In the genomic region with DNA sequence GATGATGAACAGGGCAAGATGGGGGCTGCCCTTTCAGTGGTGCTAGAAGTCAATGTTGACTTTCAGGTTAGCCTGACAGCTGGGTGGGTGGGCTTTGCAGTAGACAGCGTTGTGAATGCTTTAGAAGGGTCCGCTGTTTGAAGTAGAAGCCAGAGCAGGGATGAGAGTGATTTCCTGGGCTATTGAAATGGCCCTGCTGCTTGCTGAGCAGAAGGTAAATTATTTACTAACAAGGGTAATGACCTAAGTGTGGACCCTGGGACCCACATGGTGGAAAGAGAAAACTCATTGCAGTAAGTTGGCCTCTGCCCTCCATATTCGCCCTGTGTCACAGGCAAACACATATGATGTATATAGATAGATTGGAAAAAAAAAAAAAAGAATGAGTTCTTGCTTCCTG, we compare ENCODE assay signal across 11 mouse cellular contexts. TPM values are rescaled to one million over a fixed set of nuclear protein-coding genes. Genes with fewer than 3 reads are reported as not detected.
A peak's percentile ranks its signal among the peaks of the same experiment; 100 is the strongest.
DNase-seq lines count a peak whose midpoint lies in the region; ATAC-seq and TF ChIP-seq lines count a peak whose summit lies in the region.
"Had no signal": no experiment of that assay in that cellular context is flagged by ENCODE, and none has a peak within 500 bp of the region (broad histone marks: within the 10 kb centered on the region; RNA-seq: fewer than 3 reads in every experiment).

No protein-coding gene starts in this region.

- H3K4me2 ChIP-seq in heart, embryonic 14.5 days (ENCODE audit: low read length), result 0 out of 2 replicates have a peak overlapping the region, but pooled peaks have one; percentile 82
- peak overlapping the region; percentile 64 for H3K4me2 ChIP-seq in hindbrain, embryonic 13.5 days
- peak overlapping the region; percentile 6 for H3K4me2 ChIP-seq in liver, embryonic 12.5 days
- peak overlapping the region; percentile 90 for H3K4me2 ChIP-seq in neural tube, embryonic 14.5 days (ENCODE audit: low read depth, low read length)

- intact Hi-C loops in heart, postnatal 14 days (cut with DNase I), result no loop called here
- intact Hi-C loops in left cerebral cortex, adult 2 months (cut with DNase I), result no loop called here

- 88% methylated on average over 3 of the region's 3 CpGs for WGBS in heart, embryonic 14.5 days
- 55% methylated on average over 3 of the region's 3 CpGs for WGBS in hindbrain, embryonic 13.5 days
- 81% methylated on average over 3 of the region's 3 CpGs for WGBS in liver, embryonic 12.5 days (ENCODE audit: insufficient replicate concordance)
- WGBS in neural tube, embryonic 14.5 days, result 43% methylated on average over 3 of the region's 3 CpGs

- no peak for ATAC-seq in heart, embryonic 14.5 days (ENCODE audit: insufficient number of reproducible peaks, insufficient read depth, low FRiP score, low read depth)
- ATAC-seq in hindbrain, embryonic 13.5 days (ENCODE audit: low FRiP score), result no peak
- ATAC-seq in liver, embryonic 12.5 days, result no peak
- ATAC-seq in neural tube, embryonic 14.5 days (ENCODE audit: low read depth), result no peak

- peaks cover 37% of the 10 kb centered on the region for H3K36me3 ChIP-seq in heart, embryonic 14.5 days (ENCODE audit: control insufficient read depth, insufficient read depth, low read length)
- H3K36me3 ChIP-seq in hindbrain, embryonic 13.5 days, result peaks cover 40% of the 10 kb centered on the region
- peaks cover 25% of the 10 kb centered on the region for H3K36me3 ChIP-seq in liver, embryonic 12.5 days
- peaks cover 25% of the 10 kb centered on the region for H3K36me3 ChIP-seq in neural tube, embryonic 14.5 days (ENCODE audit: control insufficient read depth, insufficient read depth, low read length)

- DNase-seq in heart, postnatal 14 days, result no peak
- no peak for DNase-seq in cerebellum, adult 9-11 months
- no peak for DNase-seq in left cerebral cortex, adult 2 months (ENCODE audit: extremely low spot score in 1 of 2, low spot score in 2 of 2)
- no peak for DNase-seq in frontal cortex, postnatal 10 days (ENCODE audit: low spot score in 2 of 2)
- DNase-seq: embryo, embryonic 11 days; gastrocnemius, postnatal 10 days had no signal

- H3K4me1 ChIP-seq in heart, embryonic 14.5 days (ENCODE audit: control insufficient read depth in 2 of 2, insufficient read depth in 2 of 2, low read length in 2 of 2), result peaks cover 7 to 21% of the 10 kb centered on the region in 2 experiments
- peaks cover 33% of the 10 kb centered on the region for H3K4me1 ChIP-seq in hindbrain, embryonic 13.5 days (replicated peaks)
- H3K4me1 ChIP-seq in liver, embryonic 12.5 days, result peaks cover 29% of the 10 kb centered on the region
- peaks cover 19% of the 10 kb centered on the region for H3K4me1 ChIP-seq in neural tube, embryonic 14.5 days (ENCODE audit: control insufficient read depth, insufficient read depth, low read length)

- H3K9me3 ChIP-seq in heart, embryonic 14.5 days (ENCODE audit: control insufficient read depth, low read length), result peaks cover 5% of the 10 kb centered on the region; the same call in 1 of the 2 replicates
- H3K9me3 ChIP-seq in hindbrain, embryonic 13.5 days, result no peaks in the 10 kb centered on the region
- H3K9me3 ChIP-seq in liver, embryonic 12.5 days (replicated peaks), result no peaks in the 10 kb centered on the region
- no peaks in the 10 kb centered on the region for H3K9me3 ChIP-seq in neural tube, embryonic 14.5 days (ENCODE audit: control insufficient read depth, low read length)

- TF ChIP-seq CTCF in left cerebral cortex, adult 2 months (IDR thresholded peaks at IDR 0.05), result no peak

- H3K27ac ChIP-seq in heart, embryonic 14.5 days (replicated peaks in 1 of 2; ENCODE audit: control insufficient read depth in 1 of 2, insufficient read depth in 1 of 2, low read depth in 2 of 2, low read length in 2 of 2), result no peak overlapping the region
- no peak overlapping the region for H3K27ac ChIP-seq in hindbrain, embryonic 13.5 days
- H3K27ac ChIP-seq in liver, embryonic 12.5 days, result no peak overlapping the region
- no peak overlapping the region for H3K27ac ChIP-seq in neural tube, embryonic 14.5 days (ENCODE audit: low read depth, low read length)
- no peak overlapping the region for H3K27ac ChIP-seq in left cerebral cortex, adult 2 months

- H3K27me3 ChIP-seq in heart, embryonic 14.5 days (ENCODE audit: control insufficient read depth, insufficient read depth, low read length), result no peaks in the 10 kb centered on the region
- 0 out of 2 replicates have a peak, but pooled peaks cover 5% of the 10 kb centered on the region for H3K27me3 ChIP-seq in hindbrain, embryonic 13.5 days
- peaks cover 1% of the 10 kb centered on the region; the same call in 1 of the 2 replicates for H3K27me3 ChIP-seq in liver, embryonic 12.5 days (replicated peaks)
- no peaks in the 10 kb centered on the region for H3K27me3 ChIP-seq in neural tube, embryonic 14.5 days (ENCODE audit: control insufficient read depth, insufficient read depth, low read length)

- H3K4me3 ChIP-seq in heart, embryonic 14.5 days (ENCODE audit: control insufficient read depth in 1 of 2, insufficient read depth in 1 of 2, low read depth in 1 of 2, low read length in 2 of 2), result no peak overlapping the region
- H3K4me3 ChIP-seq in hindbrain, embryonic 13.5 days, result peak overlapping the region; percentile 88
- H3K4me3 ChIP-seq in liver, embryonic 12.5 days, result no peak overlapping the region
- H3K4me3 ChIP-seq in neural tube, embryonic 14.5 days (ENCODE audit: low read depth, low read length), result no peak overlapping the region
- H3K4me3 ChIP-seq in left cerebral cortex, adult 2 months, result no peak overlapping the region

- no peak overlapping the region for H3K9ac ChIP-seq in heart, embryonic 14.5 days (ENCODE audit: low read length)
- H3K9ac ChIP-seq in hindbrain, embryonic 13.5 days, result peak overlapping the region; percentile 91
- no peak overlapping the region for H3K9ac ChIP-seq in liver, embryonic 12.5 days
- H3K9ac ChIP-seq in neural tube, embryonic 14.5 days (replicated peaks; ENCODE audit: low read depth, low read length), result no peak overlapping the region

RNA-seq across cellular contexts. Expression of gene Capn10, which starts 2.3 kb away (rescaled TPM):
- polyA plus RNA-seq in heart, embryonic 14.5 days (2014; fragmentation: Nextera tagmentation; extraction: Ambion mirVana), result 15.7 and 16.9 TPM in 2 replicates
- total RNA-seq in heart, postnatal 14 days (2021), result 1 to 10 TPM; 7.5 to 9.6 TPM
- polyA plus RNA-seq in hindbrain, embryonic 13.5 days (2015; fragmentation: Nextera tagmentation; extraction: Ambion mirVana), result 58.9 TPM in 2 replicates
- polyA plus RNA-seq in liver, embryonic 12.5 days (2016; fragmentation: Nextera tagmentation; extraction: Ambion mirVana), result 12.5 and 12.6 TPM in 2 replicates
- polyA plus RNA-seq in neural tube, embryonic 14.5 days (2014; fragmentation: Nextera tagmentation; extraction: Ambion mirVana), result 53.6 and 58.4 TPM in 2 replicates
- total RNA-seq in left cerebral cortex, adult 2 months (2021), result 10 to 100 TPM; 39.0 to 40.1 TPM

RNA-seq across cellular contexts. Expression of gene Gpr35, which starts 14.2 kb away (rescaled TPM):
- 0.44 and 0.54 TPM in 2 replicates for polyA plus RNA-seq in heart, embryonic 14.5 days (2014; fragmentation: Nextera tagmentation; extraction: Ambion mirVana)
- total RNA-seq in heart, postnatal 14 days (2021), result under 1 TPM; 0.48 to 0.61 TPM
- 0.39 and 0.65 TPM in 2 replicates for polyA plus RNA-seq in hindbrain, embryonic 13.5 days (2015; fragmentation: Nextera tagmentation; extraction: Ambion mirVana)
- 0.36 and 0.51 TPM in 2 replicates for polyA plus RNA-seq in liver, embryonic 12.5 days (2016; fragmentation: Nextera tagmentation; extraction: Ambion mirVana)
- 0.44 and 0.95 TPM in 2 replicates for polyA plus RNA-seq in neural tube, embryonic 14.5 days (2014; fragmentation: Nextera tagmentation; extraction: Ambion mirVana)
- total RNA-seq in left cerebral cortex, adult 2 months (2021), result 1 to 10 TPM in 1 of 2 experiments, under 1 TPM in 1; 0.16 to 1.1 TPM

RNA-seq across cellular contexts. Expression of gene Rnpepl1, which starts 25.9 kb away (rescaled TPM):
- polyA plus RNA-seq in heart, embryonic 14.5 days (2014; fragmentation: Nextera tagmentation; extraction: Ambion mirVana), result 37.8 and 40.8 TPM in 2 replicates
- total RNA-seq in heart, postnatal 14 days (2021), result 10 to 100 TPM; 68.3 to 76.0 TPM
- polyA plus RNA-seq in hindbrain, embryonic 13.5 days (2015; fragmentation: Nextera tagmentation; extraction: Ambion mirVana), result 22.4 and 26.5 TPM in 2 replicates
- polyA plus RNA-seq in liver, embryonic 12.5 days (2016; fragmentation: Nextera tagmentation; extraction: Ambion mirVana), result 22.1 and 22.3 TPM in 2 replicates
- 27.0 and 31.6 TPM in 2 replicates for polyA plus RNA-seq in neural tube, embryonic 14.5 days (2014; fragmentation: Nextera tagmentation; extraction: Ambion mirVana)
- total RNA-seq in left cerebral cortex, adult 2 months (2021), result 10 to 100 TPM; 30.2 to 37.4 TPM

RNA-seq across cellular contexts. Expression of gene Dusp28, which starts 29.7 kb away (rescaled TPM):
- 15.6 and 16.5 TPM in 2 replicates for polyA plus RNA-seq in heart, embryonic 14.5 days (2014; fragmentation: Nextera tagmentation; extraction: Ambion mirVana)
- 10 to 100 TPM; 10.7 to 12.6 TPM for total RNA-seq in heart, postnatal 14 days (2021)
- 14.9 and 15.8 TPM in 2 replicates for polyA plus RNA-seq in hindbrain, embryonic 13.5 days (2015; fragmentation: Nextera tagmentation; extraction: Ambion mirVana)
- 7.2 and 7.7 TPM in 2 replicates for polyA plus RNA-seq in liver, embryonic 12.5 days (2016; fragmentation: Nextera tagmentation; extraction: Ambion mirVana)
- 15.9 and 18.0 TPM in 2 replicates for polyA plus RNA-seq in neural tube, embryonic 14.5 days (2014; fragmentation: Nextera tagmentation; extraction: Ambion mirVana)
- total RNA-seq in left cerebral cortex, adult 2 months (2021), result 10 to 100 TPM; 15.8 to 16.2 TPM

RNA-seq across cellular contexts. Expression of gene Ankmy1, which starts 33.8 kb away (rescaled TPM):
- 0.16 and 0.89 TPM in 2 replicates for polyA plus RNA-seq in heart, embryonic 14.5 days (2014; fragmentation: Nextera tagmentation; extraction: Ambion mirVana)
- under 1 TPM; 0.14 to 0.20 TPM for total RNA-seq in heart, postnatal 14 days (2021)
- 0.23 and 0.98 TPM in 2 replicates for polyA plus RNA-seq in hindbrain, embryonic 13.5 days (2015; fragmentation: Nextera tagmentation; extraction: Ambion mirVana)
- polyA plus RNA-seq in liver, embryonic 12.5 days (2016; fragmentation: Nextera tagmentation; extraction: Ambion mirVana), result 0.04 and 0.11 TPM in 2 replicates
- polyA plus RNA-seq in neural tube, embryonic 14.5 days (2014; fragmentation: Nextera tagmentation; extraction: Ambion mirVana), result 1.1 and 4.6 TPM in 2 replicates
- under 1 TPM; 0.29 to 0.37 TPM for total RNA-seq in left cerebral cortex, adult 2 months (2021)
- polyA plus RNA-seq: small intestine, adult 2 months had no signal

Comparison
In these comparisons a context has a peak if more than half of its experiments do, and no peak if none do; other contexts are left out.
1. H3K4me2 ChIP-seq: peak in every context shown above with its lines; median percentile 90 in neural tube, embryonic 14.5 days; 82 in heart, embryonic 14.5 days; 64 in hindbrain, embryonic 13.5 days; 6 in liver, embryonic 12.5 days.